Mouse (Mus musculus) lung, postnatal 0 days (tissue): ENCODE results near the gene Fbxw7.

Experiments used
- CTCF ChIP-seq: IDR thresholded peaks from 2 replicates; pipeline ENCODE4 v1.5.1; 2016; ENCODE audit warnings: antibody characterized with exemption, mild to moderate bottlenecking
- EP300 ChIP-seq: IDR thresholded peaks from 2 replicates; pipeline ENCODE4 v1.6.1; 2016; ENCODE audit warnings: antibody characterized with exemption, mild to moderate bottlenecking, control low read depth

GRCm38 (mm10) chr3:84860669-84861068, 45.6 kb downstream of the Fbxw7 start:
- TF ChIP-seq CTCF: no peak
- TF ChIP-seq EP300: no peak
